Mouse (Mus musculus) hindbrain, embryonic 15.5 days (tissue): ENCODE measurements around the gene Cabp1. TPM values are rescaled to one million over a fixed set of nuclear protein-coding genes. Genes with fewer than 3 reads are reported as not detected.

Experiments used
- ATAC-seq: fragments of 200-750 bp; cut with Nextera tagmentation; 2 replicates; pipeline ENCODE4 v1.8.0; 2017; ENCODE audit warnings: low read depth, moderate number of reproducible peaks, moderate TSS enrichment; ENCODE audit not compliant: low FRiP score
- H3K27ac ChIP-seq: fragments of 300-500 bp; sonication (generic); replicated peaks from 2 replicates; pipeline ENCODE4 v1.5.1; 2015; ENCODE audit warnings: mild to moderate bottlenecking, inconsistent platforms
- H3K27me3 ChIP-seq: fragments of 300-500 bp; sonication (generic); 2 replicates; pipeline ENCODE4 v1.6.1; 2015; ENCODE audit warnings: control low read depth, inconsistent platforms
- H3K36me3 ChIP-seq: fragments of 300-500 bp; sonication (generic); 2 replicates; pipeline ENCODE4 v1.6.1; 2015; ENCODE audit warnings: control low read depth, inconsistent platforms
- H3K4me1 ChIP-seq: fragments of 300-500 bp; sonication (generic); replicated peaks from 2 replicates; pipeline ENCODE4 v1.6.1; 2015; ENCODE audit warnings: control low read depth, inconsistent platforms
- H3K4me2 ChIP-seq: fragments of 300-500 bp; sonication (generic); 2 replicates; pipeline ENCODE4 v1.6.1; 2015; ENCODE audit warnings: moderate library complexity, mild to moderate bottlenecking, inconsistent platforms
- H3K4me3 ChIP-seq: fragments of 300-500 bp; sonication (generic); 2 replicates; pipeline ENCODE4 v1.5.1; 2015; ENCODE audit warnings: mild to moderate bottlenecking, inconsistent platforms
- H3K9ac ChIP-seq: fragments of 300-500 bp; sonication (generic); 2 replicates; pipeline ENCODE4 v1.6.1; 2015; ENCODE audit warnings: inconsistent platforms
- H3K9me3 ChIP-seq: fragments of 300-500 bp; sonication (generic); 2 replicates; pipeline ENCODE4 v1.6.1; 2016; ENCODE audit warnings: control low read depth, inconsistent platforms
- WGBS: fragments of 180-500 bp; shearing (Covaris S2); methylation state at CpG from one replicate; pipeline ENCODE4 v1.1.7; 2015; 5-methylcytosine and 5-hydroxymethylcytosine counted together
- polyA plus RNA-seq: library from polyadenylated mRNA; unstranded; fragments of >200 nt; fragmentation: Nextera tagmentation; extraction: Ambion mirVana; gene quantifications from 2 replicates; pipeline ENCODE4 v1.2.1, GENCODE M21; 2015

The Cabp1 gene
- polyA plus RNA-seq, 1 experiment from 2014 or later, result 14.2 TPM

DNA sequence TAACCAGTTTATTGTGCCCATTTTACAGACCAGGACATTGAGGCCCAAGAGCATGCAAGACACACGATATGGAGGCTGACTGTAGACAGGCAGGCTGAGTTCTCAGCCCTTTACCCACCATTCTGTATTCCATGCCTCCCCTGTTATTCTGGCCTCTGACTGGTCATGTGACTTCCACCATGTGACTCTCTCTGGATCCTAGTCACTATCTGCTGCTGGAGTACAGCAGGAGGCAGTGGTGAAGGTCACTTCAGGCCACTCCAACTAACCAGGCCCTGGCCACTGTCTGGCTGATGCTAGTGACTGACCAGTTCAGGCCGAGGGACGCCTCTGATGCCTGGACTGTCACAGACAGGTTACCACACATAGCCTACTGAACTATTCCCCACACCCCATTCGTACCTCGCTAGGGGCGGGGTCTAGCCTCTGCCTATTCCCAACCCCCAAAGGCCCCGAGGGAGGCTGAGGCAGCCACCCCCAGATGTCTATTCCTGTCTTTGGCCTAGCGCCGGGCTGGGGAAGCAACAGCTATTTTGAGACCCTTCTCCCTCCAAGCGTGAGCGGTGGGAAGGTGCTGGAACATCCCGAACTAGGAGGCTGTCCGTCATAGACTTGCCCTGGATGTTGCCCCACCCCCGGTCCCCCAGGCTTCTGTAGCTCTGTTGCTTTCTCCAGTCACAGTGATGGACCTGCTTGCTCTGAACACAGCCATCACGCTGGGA is 36.8 kb upstream of the Cabp1 start:
- no peak overlapping the region for H3K9ac ChIP-seq
- 48% methylated on average over 15 of the region's 15 CpGs for WGBS
- H3K36me3 ChIP-seq, result no peaks in the 10 kb centered on the region
- H3K4me1 ChIP-seq, result peaks cover 14% of the 10 kb centered on the region
- no peaks in the 10 kb centered on the region for H3K9me3 ChIP-seq
- H3K4me3 ChIP-seq, result no peak overlapping the region
- H3K27ac ChIP-seq, result no peak overlapping the region
- peaks cover 9% of the 10 kb centered on the region; the same call in 1 of the 2 replicates for H3K27me3 ChIP-seq
- ATAC-seq, result no peak
- 0 out of 2 replicates have a peak overlapping the region, but pooled peaks have one; percentile 0 for H3K4me2 ChIP-seq

GRCm38 (mm10) chr5:115222485-115222884 is 28.3 kb upstream of the Cabp1 start:
- WGBS, result 73% methylated on average over 3 of the region's 3 CpGs
- H3K9ac ChIP-seq, result no peak overlapping the region
- no peaks in the 10 kb centered on the region for H3K9me3 ChIP-seq
- no peak for ATAC-seq
- no peak overlapping the region for H3K4me2 ChIP-seq
- H3K4me1 ChIP-seq, result peaks cover 6% of the 10 kb centered on the region; the same call in 1 of the 2 replicates
- no peaks in the 10 kb centered on the region for H3K27me3 ChIP-seq
- H3K4me3 ChIP-seq, result no peak overlapping the region
- no peaks in the 10 kb centered on the region for H3K36me3 ChIP-seq
- H3K27ac ChIP-seq, result no peak overlapping the region

DNA sequence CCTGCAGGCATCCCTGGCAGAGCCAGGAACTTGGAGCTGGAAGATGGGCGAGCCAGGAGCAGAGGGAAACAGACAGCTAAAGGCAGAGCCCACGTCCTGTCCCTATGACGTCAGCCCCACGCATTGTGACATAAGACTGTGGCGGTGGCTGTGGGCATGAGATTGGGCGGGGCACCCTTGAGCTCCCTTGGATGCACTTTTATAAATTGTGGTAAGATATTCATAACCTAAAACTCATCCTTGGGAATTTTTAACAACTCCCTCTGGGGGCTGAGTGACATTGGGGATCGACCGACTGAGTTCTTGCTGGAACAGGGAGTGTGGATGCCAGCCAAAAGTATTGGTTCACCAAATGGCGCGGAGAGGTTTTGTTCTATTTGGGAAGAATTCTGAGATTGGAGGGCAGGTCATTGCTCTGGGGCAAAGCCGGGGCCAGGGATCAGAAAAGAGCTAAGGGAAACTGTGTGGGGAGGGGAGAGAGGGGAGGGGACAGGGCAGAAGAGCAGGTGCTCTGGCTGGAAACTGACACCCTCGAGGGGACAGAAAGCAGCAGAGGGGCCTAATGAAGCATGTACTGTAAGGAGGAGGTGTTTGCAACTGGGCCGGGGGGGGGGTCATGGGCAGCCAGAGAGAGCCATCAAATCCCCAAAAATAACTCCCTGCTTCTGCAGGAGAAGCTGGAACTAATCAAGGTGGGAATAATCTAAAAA is 26.9 kb upstream of the Cabp1 start:
- Histone ChIP-seq H3K4me3 (no peak overlapping the region), H3K36me3 (no peaks in the 10 kb centered on the region), H3K9me3 (no peaks in the 10 kb centered on the region), H3K4me1 (peaks cover 6% of the 10 kb centered on the region; the same call in 1 of the 2 replicates), H3K9ac (no peak overlapping the region), H3K27ac (no peak overlapping the region), H3K4me2 (no peak overlapping the region), H3K27me3 (no peaks in the 10 kb centered on the region)
- 32% methylated on average over 13 of the region's 13 CpGs for WGBS
- no peak for ATAC-seq

- Histone ChIP-seq H3K9ac (no peak overlapping the region), H3K9me3 (no peaks in the 10 kb centered on the region), H3K4me3 (no peak overlapping the region), H3K27me3 (no peaks in the 10 kb centered on the region), H3K36me3 (no peaks in the 10 kb centered on the region), H3K4me1 (peaks cover 14% of the 10 kb centered on the region), H3K27ac (no peak overlapping the region), H3K4me2 (no peak overlapping the region)
- no peak for ATAC-seq
- 91% methylated on average over 12 of the region's 12 CpGs for WGBS
Measured at GRCm38 (mm10) chr5:115217998-115218397, 23.8 kb upstream of the Cabp1 start.

GRCm38 (mm10) chr5:115215273-115216185 is 21.3 kb upstream of the Cabp1 start:
- ATAC-seq, result peak; percentile 62
- H3K9ac ChIP-seq, result peak overlapping the region; percentile 66
- H3K27ac ChIP-seq, result peak overlapping the region; percentile 82
- WGBS, result 14% methylated on average over 27 of the region's 27 CpGs
- peaks cover 8% of the 10 kb centered on the region for H3K4me1 ChIP-seq
- no peaks in the 10 kb centered on the region for H3K27me3 ChIP-seq
- no peaks in the 10 kb centered on the region for H3K36me3 ChIP-seq
- H3K9me3 ChIP-seq, result no peaks in the 10 kb centered on the region
- H3K4me2 ChIP-seq, result peak overlapping the region; percentile 74
- peak overlapping the region; percentile 50 for H3K4me3 ChIP-seq

DNA sequence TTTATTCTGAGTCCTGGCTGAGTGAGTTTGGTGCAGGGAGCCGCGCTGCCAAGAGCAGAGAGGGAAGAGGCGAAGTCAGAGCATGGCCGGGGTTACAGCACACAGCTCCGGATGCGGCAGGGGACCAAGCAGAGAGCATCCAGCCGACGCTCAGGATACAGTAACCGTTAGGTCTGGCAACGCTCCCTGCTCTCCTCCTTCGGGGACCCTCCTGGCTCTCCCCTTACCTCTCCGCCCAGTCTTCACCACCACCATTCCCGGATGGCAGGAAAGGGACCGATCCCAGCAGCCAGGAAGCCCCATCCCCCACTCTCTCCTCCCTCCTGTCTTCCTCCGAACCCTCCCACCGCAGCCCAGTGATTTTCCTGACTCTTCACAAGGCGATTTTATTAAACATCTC is 20.7 kb upstream of the Cabp1 start:
- Histone ChIP-seq H3K36me3 (no peaks in the 10 kb centered on the region), H3K4me1 (peaks cover 8% of the 10 kb centered on the region), H3K9ac (peak overlapping the region; percentile 66), H3K4me2 (peak overlapping the region; percentile 74), H3K27me3 (no peaks in the 10 kb centered on the region), H3K4me3 (peak overlapping the region; percentile 50), H3K9me3 (no peaks in the 10 kb centered on the region), H3K27ac (peak overlapping the region; percentile 82)
- ATAC-seq, result peak; percentile 81; the same call in 1 of the 2 replicates
- WGBS, result under 1% methylated on average over 17 of the region's 17 CpGs

DNA sequence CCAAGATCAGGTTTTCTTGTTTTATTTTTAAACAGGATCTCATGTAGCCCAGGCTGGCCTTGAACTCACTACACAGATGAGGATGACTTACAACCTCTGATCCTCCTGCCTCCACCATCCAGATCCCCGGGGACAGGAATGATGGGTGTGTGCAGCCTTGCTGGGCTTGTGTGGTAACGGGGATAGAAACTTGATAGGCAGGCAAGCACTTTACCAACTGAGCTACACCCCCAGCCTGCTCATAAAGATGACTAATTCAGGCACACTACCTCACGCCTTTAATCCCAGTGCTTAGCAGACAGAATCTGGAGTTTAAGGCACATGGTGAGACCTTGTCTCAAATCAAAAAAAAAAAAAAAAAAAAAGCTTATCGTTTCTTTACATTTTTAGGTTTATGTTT is 18.7 kb upstream of the Cabp1 start:
- no peak for ATAC-seq
- 58% methylated on average over 4 of the region's 4 CpGs for WGBS

GRCm38 (mm10) chr5:115212451-115212850 is 18.3 kb upstream of the Cabp1 start:
- H3K27ac ChIP-seq, result no peak overlapping the region
- no peak overlapping the region for H3K4me3 ChIP-seq
- ATAC-seq, result no peak
- 63% methylated on average over 9 of the region's 9 CpGs for WGBS
- no peaks in the 10 kb centered on the region for H3K27me3 ChIP-seq
- no peaks in the 10 kb centered on the region for H3K9me3 ChIP-seq
- peaks cover 8% of the 10 kb centered on the region for H3K4me1 ChIP-seq
- no peak overlapping the region for H3K9ac ChIP-seq
- H3K36me3 ChIP-seq, result no peaks in the 10 kb centered on the region
- no peak overlapping the region for H3K4me2 ChIP-seq

More for the DNA sequence above, 18.7 kb upstream of the Cabp1 start:
- H3K4me2 ChIP-seq, result no peak overlapping the region
- H3K27me3 ChIP-seq, result no peaks in the 10 kb centered on the region
- H3K9me3 ChIP-seq, result no peaks in the 10 kb centered on the region
- no peaks in the 10 kb centered on the region for H3K36me3 ChIP-seq
- H3K27ac ChIP-seq, result no peak overlapping the region
- H3K9ac ChIP-seq, result no peak overlapping the region
- no peak overlapping the region for H3K4me3 ChIP-seq
- peaks cover 8% of the 10 kb centered on the region for H3K4me1 ChIP-seq

GRCm38 (mm10) chr5:115210380-115210779 is 16.2 kb upstream of the Cabp1 start:
- H3K27me3 ChIP-seq, result no peaks in the 10 kb centered on the region
- H3K4me3 ChIP-seq, result no peak overlapping the region
- H3K4me1 ChIP-seq, result peaks cover 6% of the 10 kb centered on the region
- no peak overlapping the region for H3K4me2 ChIP-seq
- H3K9me3 ChIP-seq, result no peaks in the 10 kb centered on the region
- no peak overlapping the region for H3K9ac ChIP-seq
- H3K27ac ChIP-seq, result no peak overlapping the region
- WGBS, result 5% methylated on average over 1 of the region's 1 CpGs
- H3K36me3 ChIP-seq, result no peaks in the 10 kb centered on the region
- no peak for ATAC-seq

DNA sequence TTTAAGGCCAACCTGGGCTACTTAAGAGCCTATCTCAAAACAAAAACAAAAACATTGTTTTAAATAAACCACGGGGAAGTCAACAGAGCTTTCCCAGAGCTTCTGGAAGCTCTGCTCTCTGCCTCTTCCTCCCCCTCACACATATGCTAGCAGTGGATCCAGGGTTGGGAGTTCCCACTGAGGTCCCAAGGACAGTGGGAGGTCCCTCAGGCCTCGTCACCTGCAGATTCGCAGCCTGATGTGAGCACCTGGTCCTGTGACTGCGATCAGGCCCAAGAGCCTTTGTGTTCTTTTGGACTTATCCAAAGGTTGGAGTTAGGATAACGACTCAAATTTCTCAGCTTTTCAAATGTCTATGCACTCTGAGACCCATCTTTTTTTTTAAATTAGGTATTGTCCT is 14.4 kb upstream of the Cabp1 start:
- 67% methylated on average over 5 of the region's 5 CpGs for WGBS
- Histone ChIP-seq H3K4me1 (peaks cover 21% of the 10 kb centered on the region), H3K27me3 (no peaks in the 10 kb centered on the region), H3K36me3 (no peaks in the 10 kb centered on the region), H3K27ac (no peak overlapping the region), H3K4me2 (no peak overlapping the region), H3K9ac (no peak overlapping the region), H3K4me3 (no peak overlapping the region), H3K9me3 (no peaks in the 10 kb centered on the region)
- no peak for ATAC-seq

DNA sequence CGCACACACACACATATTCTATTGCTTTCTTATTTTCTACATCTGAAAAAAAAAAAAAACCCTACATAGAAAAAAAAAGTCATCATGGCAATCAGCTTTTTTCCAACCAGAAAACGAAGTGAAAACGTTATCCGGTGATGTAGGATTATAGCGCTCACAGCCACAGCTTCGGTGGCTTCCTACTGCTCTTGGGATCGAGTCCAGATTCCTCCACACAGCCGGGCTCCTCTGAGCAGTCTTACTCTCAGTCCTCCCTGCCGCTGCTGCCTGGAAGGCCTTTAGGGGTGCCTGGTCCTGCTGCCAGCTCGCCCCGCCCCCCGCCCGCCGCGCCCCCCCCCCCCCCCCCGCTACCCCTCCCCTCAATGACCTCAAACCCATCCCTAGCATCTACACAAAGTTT is 13.7 kb upstream of the Cabp1 start:
- 0 out of 2 replicates have a peak, but pooled peaks cover under 1% of the 10 kb centered on the region for H3K27me3 ChIP-seq
- H3K9me3 ChIP-seq, result no peaks in the 10 kb centered on the region
- H3K36me3 ChIP-seq, result no peaks in the 10 kb centered on the region
- H3K4me1 ChIP-seq, result peaks cover 22% of the 10 kb centered on the region
- no peak for ATAC-seq
- no peak overlapping the region for H3K9ac ChIP-seq
- 13% methylated on average over 9 of the region's 16 CpGs for WGBS
- H3K4me3 ChIP-seq, result no peak overlapping the region
- no peak overlapping the region for H3K27ac ChIP-seq
- H3K4me2 ChIP-seq, result no peak overlapping the region
